Mouse (Mus musculus) intestine, postnatal 0 days (tissue): Measurements from ENCODE around the gene Wnt8b. TPM values are rescaled to one million over a fixed set of nuclear protein-coding genes. Genes with fewer than 3 reads are reported as not detected.

Experiments
- ATAC-seq: fragments of 200-750 bp; cut with Nextera tagmentation; 2 replicates; pipeline ENCODE4 v1.8.0; 2017; ENCODE audit warnings: mild to moderate bottlenecking, moderate TSS enrichment, moderate library complexity
- H3K27ac ChIP-seq: fragments of 300-500 bp; sonication (generic); 2 replicates; pipeline ENCODE4 v1.5.1; 2014; ENCODE audit warnings: mild to moderate bottlenecking, low read depth, low read length, moderate library complexity
- H3K27me3 ChIP-seq: fragments of 300-500 bp; sonication (generic); replicated peaks from 2 replicates; pipeline ENCODE4 v1.6.1; 2014; ENCODE audit warnings: low read length, mixed read lengths; ENCODE audit not compliant: control insufficient read depth, insufficient read depth
- H3K36me3 ChIP-seq: fragments of 300-500 bp; sonication (generic); 2 replicates; pipeline ENCODE4 v1.6.1; 2014; ENCODE audit warnings: mild to moderate bottlenecking, moderate library complexity; ENCODE audit not compliant: control insufficient read depth, insufficient read depth
- H3K4me1 ChIP-seq: fragments of 300-500 bp; sonication (generic); replicated peaks from 2 replicates; pipeline ENCODE4 v1.6.1; 2014; ENCODE audit warnings: antibody characterized with exemption, low read length, mixed read lengths; ENCODE audit not compliant: control insufficient read depth, insufficient read depth
- H3K4me2 ChIP-seq: fragments of 300-500 bp; sonication (generic); replicated peaks from 2 replicates; pipeline ENCODE4 v1.6.1; 2014; ENCODE audit warnings: low read depth, mild to moderate bottlenecking, moderate library complexity
- H3K4me3 ChIP-seq: fragments of 300-500 bp; sonication (generic); 2 replicates; pipeline ENCODE4 v1.5.1; 2014; ENCODE audit warnings: low read depth, low read length
- H3K9ac ChIP-seq: fragments of 300-500 bp; sonication (generic); 2 replicates; pipeline ENCODE4 v1.6.1; 2014; ENCODE audit warnings: mild to moderate bottlenecking, low read depth, low read length
- H3K9me3 ChIP-seq: fragments of 300-500 bp; sonication (generic); 2 replicates; pipeline ENCODE4 v1.6.1; 2016; ENCODE audit warnings: mixed run types; ENCODE audit not compliant: control insufficient read depth
- CTCF ChIP-seq: sonication (generic); IDR thresholded peaks from 2 replicates; pipeline ENCODE4 v1.5.1; 2016; ENCODE audit warnings: low read depth, mild to moderate bottlenecking, control low read depth, antibody characterized with exemption, moderate library complexity
- WGBS: fragments of 180-500 bp; shearing (Covaris S2); extraction: QIAGEN DNeasy Blood & Tissue Kit; methylation state at CpG from one replicate; pipeline ENCODE4 v1.1.7; 2014; 5-methylcytosine and 5-hydroxymethylcytosine counted together
- polyA plus RNA-seq: library from polyadenylated mRNA; unstranded; fragments of >200 nt; fragmentation: Nextera tagmentation; extraction: Ambion mirVana; gene quantifications from 2 replicates; pipeline ENCODE4 v1.2.1, GENCODE M21; 2015

Wnt8b gene
- polyA plus RNA-seq, 1 experiment from 2014 or later, result not detected

DNA sequence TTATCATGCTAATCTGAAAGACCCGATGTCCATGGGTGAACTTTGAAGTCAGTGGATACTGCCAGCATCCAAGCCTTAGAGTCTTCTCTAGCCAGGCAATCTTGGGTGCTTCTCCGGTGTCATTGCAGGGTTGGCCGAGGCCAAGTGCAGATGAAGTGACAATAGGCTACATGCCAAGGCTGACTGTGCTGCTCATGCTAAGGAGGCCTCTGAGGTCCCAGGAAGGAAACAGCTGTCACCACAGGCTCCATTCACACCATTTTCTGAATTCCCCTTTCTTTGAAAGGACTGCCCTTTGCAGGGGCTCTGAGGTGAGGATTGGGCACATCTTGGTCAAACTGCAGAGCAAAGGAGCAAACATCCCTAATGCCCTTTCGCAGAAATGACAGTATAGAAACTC, 9.5 kb downstream of the Wnt8b start:
- Histone ChIP-seq H3K36me3 (no peaks in the 10 kb centered on the region), H3K9me3 (no peaks in the 10 kb centered on the region), H3K4me2 (no peak overlapping the region), H3K4me1 (no peaks in the 10 kb centered on the region), H3K27me3 (no peaks in the 10 kb centered on the region; the same call in 1 of the 2 replicates), H3K4me3 (no peak overlapping the region), H3K9ac (no peak overlapping the region), H3K27ac (no peak overlapping the region)
- no peak for TF ChIP-seq CTCF
- no peak for ATAC-seq
- WGBS, result 63% methylated on average over 4 of the region's 4 CpGs

DNA sequence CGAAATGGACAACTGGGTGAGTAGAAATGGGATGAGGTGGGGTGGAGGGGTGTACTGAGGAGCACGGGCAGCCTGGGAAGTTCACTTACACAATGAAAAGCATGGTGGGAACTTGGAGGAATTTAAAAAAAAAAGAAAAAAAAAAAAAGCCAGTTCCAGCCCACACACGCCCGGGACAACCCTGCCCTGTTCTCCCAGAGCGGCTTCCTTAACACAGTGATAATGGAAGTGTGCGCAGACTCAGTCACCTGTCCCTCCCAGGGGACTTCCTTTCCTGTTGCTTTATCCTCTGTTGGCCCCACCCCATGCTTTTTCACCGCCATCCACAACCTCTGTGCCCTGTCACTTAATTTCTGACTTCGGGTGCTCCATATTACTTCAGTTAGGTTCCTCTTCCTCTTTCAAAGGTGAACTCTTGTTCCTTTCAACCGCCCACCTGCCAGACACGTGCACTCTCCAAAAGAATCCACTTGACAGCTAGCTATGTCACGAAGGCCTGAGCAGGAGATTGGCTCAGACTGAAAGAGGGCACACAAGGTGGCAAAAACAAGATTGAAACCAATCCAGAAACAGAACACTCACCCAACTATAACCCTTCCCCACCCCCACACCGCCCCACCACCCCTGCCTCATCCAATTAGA, 17.4 kb downstream of the Wnt8b start:
- 0 out of 2 replicates have a peak, but pooled peaks have one; percentile 28 for ATAC-seq
- Histone ChIP-seq H3K9me3 (no peaks in the 10 kb centered on the region), H3K4me3 (peak overlapping the region; percentile 38; the same call in 1 of the 2 replicates), H3K4me1 (peaks cover 3% of the 10 kb centered on the region; the same call in 1 of the 2 replicates), H3K4me2 (peak overlapping the region; percentile 27), H3K27me3 (peaks cover 56% of the 10 kb centered on the region), H3K9ac (no peak overlapping the region), H3K27ac (no peak overlapping the region), H3K36me3 (no peaks in the 10 kb centered on the region)
- no peak for TF ChIP-seq CTCF
- 5% methylated on average over 12 of the region's 12 CpGs for WGBS

DNA sequence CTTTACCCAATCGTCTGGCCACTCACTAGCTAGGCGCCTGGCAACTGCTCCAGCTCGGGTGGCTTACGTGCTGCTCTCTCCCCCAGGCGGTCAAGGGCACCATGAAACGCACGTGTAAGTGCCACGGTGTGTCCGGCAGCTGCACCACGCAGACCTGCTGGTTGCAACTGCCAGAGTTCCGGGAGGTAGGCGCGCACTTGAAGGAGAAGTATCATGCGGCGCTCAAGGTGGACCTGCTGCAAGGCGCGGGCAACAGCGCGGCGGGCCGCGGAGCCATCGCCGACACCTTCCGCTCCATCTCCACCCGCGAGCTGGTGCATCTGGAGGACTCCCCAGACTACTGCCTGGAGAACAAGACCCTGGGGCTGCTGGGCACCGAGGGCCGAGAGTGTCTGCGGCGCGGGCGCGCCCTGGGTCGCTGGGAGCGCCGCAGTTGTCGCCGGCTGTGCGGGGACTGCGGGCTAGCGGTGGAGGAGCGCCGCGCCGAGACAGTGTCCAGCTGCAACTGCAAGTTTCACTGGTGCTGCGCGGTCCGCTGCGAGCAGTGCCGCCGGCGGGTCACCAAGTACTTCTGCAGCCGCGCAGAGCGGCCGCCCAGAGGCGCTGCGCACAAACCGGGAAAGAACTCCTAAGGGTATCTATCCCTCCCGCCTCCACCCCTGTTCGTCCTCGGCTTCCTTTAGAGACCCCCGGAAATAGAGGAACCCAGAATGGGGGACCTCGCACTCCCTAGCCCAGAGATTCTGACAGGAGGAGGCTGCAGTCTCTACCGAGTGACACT, 18.4 kb downstream of the Wnt8b start:
- Histone ChIP-seq H3K27me3 (peaks cover 56% of the 10 kb centered on the region), H3K4me2 (peak overlapping the region; percentile 67), H3K4me3 (peak overlapping the region; percentile 38), H3K36me3 (no peaks in the 10 kb centered on the region), H3K27ac (no peak overlapping the region), H3K9me3 (no peaks in the 10 kb centered on the region), H3K4me1 (peaks cover 3% of the 10 kb centered on the region; the same call in 1 of the 2 replicates), H3K9ac (0 out of 2 replicates have a peak overlapping the region, but pooled peaks have one; percentile 37)
- under 1% methylated on average over 66 of the region's 66 CpGs for WGBS
- TF ChIP-seq CTCF, result peak; percentile 44
- ATAC-seq, result no peak

DNA sequence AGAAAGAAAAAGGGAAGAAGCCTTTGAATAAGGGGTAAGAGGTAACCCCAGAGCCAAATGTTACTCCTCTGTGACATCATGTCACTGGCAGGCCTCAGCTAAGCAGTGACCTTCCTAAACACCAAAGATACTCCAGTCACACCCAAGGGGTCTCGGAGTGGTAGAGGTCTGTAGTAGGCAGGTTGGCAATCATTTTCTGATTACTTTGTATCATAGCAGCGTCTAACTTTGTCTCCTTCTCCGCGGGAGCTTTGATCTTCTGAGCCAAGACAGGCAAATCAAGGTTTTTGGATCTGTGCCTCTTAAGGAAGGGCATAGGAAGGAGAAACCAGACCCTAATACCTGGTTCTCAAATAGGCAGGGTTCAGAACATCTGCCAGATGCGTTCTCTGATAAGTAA, 19.3 kb downstream of the Wnt8b start:
- Histone ChIP-seq H3K27me3 (peaks cover 56% of the 10 kb centered on the region), H3K36me3 (no peaks in the 10 kb centered on the region), H3K4me2 (no peak overlapping the region), H3K4me1 (peaks cover 3% of the 10 kb centered on the region; the same call in 1 of the 2 replicates), H3K27ac (no peak overlapping the region), H3K9me3 (no peaks in the 10 kb centered on the region), H3K9ac (no peak overlapping the region), H3K4me3 (no peak overlapping the region)
- ATAC-seq, result no peak
- 46% methylated on average over 5 of the region's 5 CpGs for WGBS
- no peak for TF ChIP-seq CTCF

DNA sequence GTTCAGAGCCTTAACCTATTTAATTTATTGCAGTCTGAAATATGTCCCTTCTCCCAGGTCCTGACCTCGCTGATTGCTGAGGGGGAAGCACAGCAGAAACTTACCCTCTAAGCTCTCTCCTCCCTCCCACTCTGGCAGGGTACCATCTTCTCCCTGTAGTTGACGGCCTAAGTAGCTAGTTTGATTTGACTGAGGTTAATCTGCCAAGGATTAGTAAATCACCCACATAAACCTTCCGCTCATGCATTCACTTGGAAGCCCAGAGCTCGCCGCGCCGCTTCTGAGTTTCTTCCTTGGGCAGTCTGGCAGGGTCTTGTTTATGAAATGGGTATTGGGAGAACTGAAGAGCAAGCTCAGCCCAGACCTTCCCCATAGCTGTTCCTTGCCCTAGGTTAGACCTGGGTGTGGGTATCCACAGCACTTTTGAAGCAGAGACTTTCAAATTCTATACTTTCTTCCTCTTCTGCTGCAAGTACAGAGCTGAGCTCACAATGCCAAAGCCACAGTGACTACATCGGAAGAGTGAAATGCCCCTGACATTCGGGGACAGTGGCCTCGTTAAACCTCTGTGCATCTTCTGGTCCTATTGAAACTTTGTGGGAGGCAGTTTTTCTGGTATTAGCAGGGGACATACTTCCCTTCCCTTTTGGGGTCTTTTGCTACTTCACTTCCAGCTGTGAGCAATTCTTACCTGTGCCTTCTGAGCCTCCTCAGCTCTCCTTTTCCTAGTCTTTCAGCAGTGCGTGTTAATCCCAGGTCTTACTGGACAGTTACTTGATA, 20.0 kb downstream of the Wnt8b start:
- WGBS, result 33% methylated on average over 11 of the region's 11 CpGs
- ATAC-seq, result no peak
- H3K9me3 ChIP-seq, result no peaks in the 10 kb centered on the region
- no peak overlapping the region for H3K4me2 ChIP-seq
- no peaks in the 10 kb centered on the region for H3K36me3 ChIP-seq
- H3K27ac ChIP-seq, result no peak overlapping the region
- H3K4me1 ChIP-seq, result peaks cover 3% of the 10 kb centered on the region; the same call in 1 of the 2 replicates
- no peak for TF ChIP-seq CTCF
- H3K27me3 ChIP-seq, result peaks cover 56% of the 10 kb centered on the region
- no peak overlapping the region for H3K4me3 ChIP-seq
- no peak overlapping the region for H3K9ac ChIP-seq
